Mouse (Mus musculus): ENCODE measurements around the gene Tmem167. TPM values are rescaled to one million over a fixed set of nuclear protein-coding genes. Genes with fewer than 3 reads are reported as not detected.

Gene Tmem167
- total and polyA plus RNA-seq, 3 experiments: 15.0 to 22.5 TPM; not detected in 1

DNA sequence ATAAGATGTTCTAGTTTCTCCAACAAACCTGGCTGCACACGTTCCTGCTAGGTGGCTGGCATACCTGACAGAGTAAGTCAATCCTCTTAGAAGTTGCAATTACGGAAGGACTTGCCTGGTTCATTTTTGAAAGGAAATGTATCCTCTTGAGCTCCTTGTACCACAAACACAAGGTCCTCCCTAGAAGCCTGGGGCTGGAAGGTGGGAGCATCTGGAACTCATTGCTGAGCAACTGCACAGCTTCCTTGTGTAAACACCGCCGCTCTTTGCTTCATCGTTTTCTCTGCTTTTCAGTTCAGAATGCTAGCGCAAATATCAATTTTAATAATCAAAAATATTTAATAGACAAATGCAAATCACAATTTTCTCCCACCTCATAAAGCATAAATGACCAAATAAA lies 102.9 kb downstream of the Tmem167 start:
- DNase-seq (ENCODE audit: low read depth, low spot score): no peak
- no peaks in the 10 kb centered on the region for H3K79me2 ChIP-seq (ENCODE audit: control insufficient read depth, insufficient read depth, low read length, poor library complexity)
- H3K36me3 ChIP-seq (ENCODE audit: control insufficient read depth in 1 of 2, insufficient read depth in 2 of 2, low read length in 2 of 2): no peaks in the 10 kb centered on the region
- no peak overlapping the region for H3K27ac ChIP-seq (ENCODE audit: control insufficient read depth, low read depth, low read length)
- no peaks in the 10 kb centered on the region for H3K9me3 ChIP-seq (replicated peaks; ENCODE audit: insufficient read depth, low read length)
- H3K27me3 ChIP-seq (ENCODE audit: control insufficient read depth in 1 of 2, insufficient read depth in 2 of 2, low read length in 2 of 2): no peaks in the 10 kb centered on the region; a peak in 1 of 4 replicates
- no peaks in the 10 kb centered on the region for H3K4me1 ChIP-seq (ENCODE audit: control insufficient read depth in 1 of 2, insufficient read depth in 2 of 2, low read length in 2 of 2)
- no peak overlapping the region for H3K9ac ChIP-seq (ENCODE audit: control insufficient read depth, low read depth, low read length, poor library complexity, severe bottlenecking)
- no peak overlapping the region for H3K4me3 ChIP-seq (ENCODE audit: control insufficient read depth in 1 of 2, insufficient read depth in 1 of 2, low read depth in 2 of 2, low read length in 2 of 2)
- TF ChIP-seq POLR2AphosphoS5 (IDR thresholded peaks at IDR 0.05; ENCODE audit: borderline replicate concordance, low read depth, low read length) (no peak), GABPA (IDR thresholded peaks at IDR 0.05; ENCODE audit: low read depth, low read length) (no peak), RCOR1 (IDR thresholded peaks at IDR 0.05; ENCODE audit: low read depth, low read length) (no peak), MAFK (IDR thresholded peaks at IDR 0.05; ENCODE audit: borderline replicate concordance, low read depth, low read length) (no peak), ZNF384 (IDR thresholded peaks at IDR 0.05; ENCODE audit: low read depth, low read length) (no peak), RAD21 (IDR thresholded peaks at IDR 0.05; ENCODE audit: low read depth, low read length) (no peak), MEF2A (IDR thresholded peaks at IDR 0.05; ENCODE audit: extremely low read depth, insufficient replicate concordance, low read depth, low read length, poor library complexity, severe bottlenecking) (no peak), ZC3H11A (IDR thresholded peaks at IDR 0.05; ENCODE audit: low read depth, low read length) (no peak), TCF12 (IDR thresholded peaks at IDR 0.05; ENCODE audit: low read depth, low read length) (no peak), MYC (IDR thresholded peaks at IDR 0.05; ENCODE audit: low read depth, low read length) (no peak)

Other genes starting within 250 kb of the Tmem167 start
- gene Xrcc4, start 485 bp downstream of the Tmem167 start, total RNA-seq (2012; rRNA removed): 6.5 and 6.6 TPM in 2 replicates
- 1 to 10 TPM in 1 of 2 experiments, not detected in 1; 7.7 TPM for gene Xrcc4, start 485 bp downstream of the Tmem167 start, polyA plus RNA-seq (2012; ENCODE audit: insufficient read depth in 1 of 2, insufficient read length in 2 of 2, low read depth in 1 of 2, low replicate concordance in 2 of 2, missing spikeins in 1 of 2)